Mouse (Mus musculus): ENCODE results near the gene Csf2rb2. TPM values are rescaled to one million over a fixed set of nuclear protein-coding genes. Genes with fewer than 3 reads are reported as not detected.

Gene Csf2rb2
- total and polyA plus RNA-seq, 3 experiments, result 14.8 to 56.5 (median 21.6) TPM

GRCm38 (mm10) chr15:78287941-78288340, 17.6 kb downstream of the Csf2rb2 start:
- dilution Hi-C loops (cut with MboI; ENCODE audit: extremely low pct_ligation_motif_present, extremely low pct_unique_long_range_greater_than_20kb, low sequenced_read_pairs), result no loop called here
- peaks cover 3 to 39% of the 10 kb centered on the region in 2 experiments for H3K4me1 ChIP-seq (ENCODE audit: control insufficient read depth in 1 of 2, insufficient read depth in 2 of 2)
- H3K36me3 ChIP-seq (replicated peaks in 1 of 2; ENCODE audit: control insufficient read depth in 1 of 2, insufficient read depth in 1 of 2, low read length in 1 of 2), result peaks cover 85 to 88% of the 10 kb centered on the region in 2 experiments
- H3K9me3 ChIP-seq (replicated peaks; ENCODE audit: low read length), result peaks cover 4% of the 10 kb centered on the region
- H3K27ac ChIP-seq (ENCODE audit: insufficient read depth, low read depth), result no peak overlapping the region
- no peak for DNase-seq (ENCODE audit: extremely low read depth)
- in situ Hi-C loops (cut with MboI; ENCODE audit: low pct_ligation_motif_present, low pct_unique_long_range_greater_than_20kb, low sequenced_read_pairs), result no loop called here
- no peaks in the 10 kb centered on the region for H3K27me3 ChIP-seq (replicated peaks)
- TF ChIP-seq GABPA (IDR thresholded peaks at IDR 0.05; ENCODE audit: insufficient replicate concordance, low read depth, low read length), result no peak
- no peak for TF ChIP-seq CTCF (conservative IDR thresholded peaks at IDR 0.05 in 1 of 2, IDR thresholded peaks at IDR 0.05 in 1 of 2; ENCODE audit: low read depth in 2 of 2, low read length in 2 of 2)
- TF ChIP-seq POLR2AphosphoS2 (IDR thresholded peaks at IDR 0.05; ENCODE audit: low read depth, low read length), result no peak
- H3K9ac ChIP-seq (ENCODE audit: insufficient read depth, low read depth), result no peak overlapping the region
- H3K4me2 ChIP-seq (ENCODE audit: insufficient read depth, low read depth, poor library complexity, severe bottlenecking), result no peak overlapping the region
- H3K79me2 ChIP-seq (replicated peaks; ENCODE audit: control insufficient read depth, extremely low read depth, insufficient read depth, poor library complexity, severe bottlenecking), result no peaks in the 10 kb centered on the region
- H3K4me3 ChIP-seq (replicated peaks in 1 of 3; ENCODE audit: low read depth in 2 of 3, low read length in 2 of 3, poor library complexity in 1 of 3), result no peak overlapping the region

- in situ Hi-C loops (cut with MboI; ENCODE audit: low pct_ligation_motif_present, low pct_unique_long_range_greater_than_20kb, low sequenced_read_pairs) (no loop called here), dilution Hi-C loops (cut with MboI; ENCODE audit: extremely low pct_ligation_motif_present, extremely low pct_unique_long_range_greater_than_20kb, low sequenced_read_pairs) (no loop called here)
- no peak for DNase-seq (ENCODE audit: extremely low read depth)
- Histone ChIP-seq H3K4me3 (replicated peaks in 1 of 3; ENCODE audit: low read depth in 2 of 3, low read length in 2 of 3, poor library complexity in 1 of 3) (no peak overlapping the region), H3K27ac (ENCODE audit: insufficient read depth, low read depth) (no peak overlapping the region), H3K4me1 (ENCODE audit: control insufficient read depth in 1 of 2, insufficient read depth in 2 of 2) (peaks cover 10 to 31% of the 10 kb centered on the region in 2 experiments), H3K79me2 (replicated peaks; ENCODE audit: control insufficient read depth, extremely low read depth, insufficient read depth, poor library complexity, severe bottlenecking) (no peaks in the 10 kb centered on the region), H3K9me3 (replicated peaks; ENCODE audit: low read length) (no peaks in the 10 kb centered on the region), H3K9ac (ENCODE audit: insufficient read depth, low read depth) (no peak overlapping the region), H3K27me3 (replicated peaks) (no peaks in the 10 kb centered on the region), H3K36me3 (replicated peaks in 1 of 2; ENCODE audit: control insufficient read depth in 1 of 2, insufficient read depth in 1 of 2, low read length in 1 of 2) (peaks cover 5 to 9% of the 10 kb centered on the region in 2 experiments), H3K4me2 (ENCODE audit: insufficient read depth, low read depth, poor library complexity, severe bottlenecking) (no peak overlapping the region)
- no peak for TF ChIP-seq POLR2A (IDR thresholded peaks at IDR 0.05; ENCODE audit: low read depth, low read length)
Observed at GRCm38 (mm10) chr15:78278308-78278707, 27.2 kb downstream of the Csf2rb2 start.

GRCm38 (mm10) chr15:78271208-78271607, 34.3 kb downstream of the Csf2rb2 start:
- no peaks in the 10 kb centered on the region for H3K79me2 ChIP-seq (replicated peaks; ENCODE audit: control insufficient read depth, extremely low read depth, insufficient read depth, poor library complexity, severe bottlenecking)
- no peak overlapping the region for H3K4me2 ChIP-seq (ENCODE audit: insufficient read depth, low read depth, poor library complexity, severe bottlenecking)
- no peak overlapping the region for H3K4me3 ChIP-seq (replicated peaks in 1 of 3; ENCODE audit: low read depth in 2 of 3, low read length in 2 of 3, poor library complexity in 1 of 3)
- H3K27me3 ChIP-seq (replicated peaks), result no peaks in the 10 kb centered on the region
- H3K27ac ChIP-seq (ENCODE audit: insufficient read depth, low read depth), result no peak overlapping the region
- H3K4me1 ChIP-seq (ENCODE audit: control insufficient read depth in 1 of 2, insufficient read depth in 2 of 2), result peaks cover 0 to 11% of the 10 kb centered on the region in 2 experiments; a peak in 1 of 4 replicates
- no peak overlapping the region for H3K9ac ChIP-seq (ENCODE audit: insufficient read depth, low read depth)
- dilution Hi-C loops (cut with MboI; ENCODE audit: extremely low pct_ligation_motif_present, extremely low pct_unique_long_range_greater_than_20kb, low sequenced_read_pairs), result no loop called here
- in situ Hi-C loops (cut with MboI; ENCODE audit: low pct_ligation_motif_present, low pct_unique_long_range_greater_than_20kb, low sequenced_read_pairs), result no loop called here
- no peaks in the 10 kb centered on the region for H3K36me3 ChIP-seq (replicated peaks in 1 of 2; ENCODE audit: control insufficient read depth in 1 of 2, insufficient read depth in 1 of 2, low read length in 1 of 2)
- H3K9me3 ChIP-seq (replicated peaks; ENCODE audit: low read length), result peaks cover 4% of the 10 kb centered on the region
- no peak for TF ChIP-seq UBTF (IDR thresholded peaks at IDR 0.05; ENCODE audit: low read depth, low read length)
- TF ChIP-seq IRF4 (IDR thresholded peaks at IDR 0.05; ENCODE audit: low read depth, low read length), result no peak
- TF ChIP-seq SIN3A (IDR thresholded peaks at IDR 0.05; ENCODE audit: low read length), result no peak
- TF ChIP-seq ZC3H11A (IDR thresholded peaks at IDR 0.05; ENCODE audit: low read depth, low read length), result no peak
- no peak for TF ChIP-seq EP300 (IDR thresholded peaks at IDR 0.05; ENCODE audit: low read length)
- no peak for TF ChIP-seq USF1 (IDR thresholded peaks at IDR 0.05; ENCODE audit: low read depth, low read length)
- TF ChIP-seq POLR2AphosphoS2 (IDR thresholded peaks at IDR 0.05; ENCODE audit: low read depth, low read length), result no peak
- no peak for TF ChIP-seq ELF1 (IDR thresholded peaks at IDR 0.05; ENCODE audit: low read depth, low read length)
- TF ChIP-seq MYC (IDR thresholded peaks at IDR 0.05; ENCODE audit: low read depth, low read length), result no peak
- TF ChIP-seq MAZ (IDR thresholded peaks at IDR 0.05; ENCODE audit: low read depth, low read length), result no peak
- no peak for TF ChIP-seq ZNF384 (IDR thresholded peaks at IDR 0.05; ENCODE audit: low read depth, low read length)
- no peak for TF ChIP-seq ZMIZ1 (IDR thresholded peaks at IDR 0.05; ENCODE audit: low read depth, low read length)
- no peak for TF ChIP-seq SMC3 (IDR thresholded peaks at IDR 0.05; ENCODE audit: low read depth, low read length)
- TF ChIP-seq MAFK (IDR thresholded peaks at IDR 0.05; ENCODE audit: insufficient replicate concordance, low read length), result no peak
- TF ChIP-seq MEF2A (IDR thresholded peaks at IDR 0.05; ENCODE audit: borderline replicate concordance, low read depth, low read length), result no peak
- no peak for TF ChIP-seq POLR2A (IDR thresholded peaks at IDR 0.05; ENCODE audit: low read depth, low read length)
- TF ChIP-seq HCFC1 (IDR thresholded peaks at IDR 0.05; ENCODE audit: low read depth, low read length), result no peak
- TF ChIP-seq ETS1 (conservative IDR thresholded peaks at IDR 0.05; ENCODE audit: low read depth, low read length), result no peak
- no peak for TF ChIP-seq NELFE (IDR thresholded peaks at IDR 0.05; ENCODE audit: low read depth, low read length)
- no peak for TF ChIP-seq JUN (IDR thresholded peaks at IDR 0.05; ENCODE audit: insufficient read depth, low read depth, low read length)
- no peak for DNase-seq (ENCODE audit: extremely low read depth)

Measured in CH12.LX (cell line).